Mouse (Mus musculus) liver, adult 2 months (tissue): ENCODE results near the gene Dach1.

ENCODE experiments used
- CTCF ChIP-seq: fragments of 200-500 bp; IDR thresholded peaks from 2 replicates; pipeline ENCODE4 v1.5.1; 2011; ENCODE audit warnings: low read depth, low read length, control low read depth
- POLR2A ChIP-seq: fragments of 200-500 bp; IDR thresholded peaks from 2 replicates; pipeline ENCODE4 v1.6.1; 2011; ENCODE audit warnings: low read length, control low read depth; ENCODE audit not compliant: insufficient read depth; ENCODE audit errors: extremely low read depth

GRCm38 (mm10) chr14:97956356-97956755, 213.2 kb downstream of the Dach1 start:
- TF ChIP-seq CTCF (no peak), POLR2A (no peak)
